Mouse (Mus musculus): ENCODE measurements at regions not wholly inside any gene's neighbourhood (a gene's known extent, or its start where the extent isn't known, plus 50 kb on each side); places are given as distances from the start of the nearest gene placed in this dataset.

GRCm38 (mm10) chr10:12124272-12124671, 744.9 kb downstream of the Utrn start:
- TF ChIP-seq CTCF (IDR thresholded peaks at IDR 0.05): no peak
- DNase-seq: no peak

GRCm38 (mm10) chr10:12129486-12129885, 739.7 kb downstream of the Utrn start:
- no peak for TF ChIP-seq CTCF (IDR thresholded peaks at IDR 0.05)
- Histone ChIP-seq H3K27ac (no peak overlapping the region), H3K4me3 (no peak overlapping the region)
- DNase-seq: no peak
- intact Hi-C loops (cut with DNase I): no loop called here

More at GRCm38 (mm10) chr10:12124272-12124671, 744.9 kb downstream of the Utrn start:
- intact Hi-C loops (cut with DNase I): no loop called here
- Histone ChIP-seq H3K4me3 (no peak overlapping the region), H3K27ac (no peak overlapping the region)

GRCm38 (mm10) chr10:12144691-12145090, 724.5 kb downstream of the Utrn start:
- Histone ChIP-seq H3K4me3 (no peak overlapping the region), H3K27ac (no peak overlapping the region)
- intact Hi-C loops (cut with DNase I): loop anchor here (10.0 kb wide), 1 partner anchor 140 kb away; no protein-coding TSS in a partner anchor
- no peak for TF ChIP-seq CTCF (IDR thresholded peaks at IDR 0.05)
- no peak for DNase-seq

GRCm38 (mm10) chr10:12146942-12147537, 722.1 kb downstream of the Utrn start:
- intact Hi-C loops (cut with DNase I): loop anchor here (10.0 kb wide), 1 partner anchor 142 kb away; no protein-coding TSS in a partner anchor
- Histone ChIP-seq H3K27ac (no peak overlapping the region), H3K4me3 (no peak overlapping the region)
- TF ChIP-seq CTCF (IDR thresholded peaks at IDR 0.05): no peak
- DNase-seq: no peak

- Histone ChIP-seq H3K27ac (no peak overlapping the region), H3K4me3 (no peak overlapping the region)
- intact Hi-C loops (cut with DNase I): no loop called here
- DNase-seq: no peak
- no peak for TF ChIP-seq CTCF (IDR thresholded peaks at IDR 0.05)
Measured at GRCm38 (mm10) chr10:12170243-12170642, 698.9 kb downstream of the Utrn start.

- no peak for TF ChIP-seq CTCF (IDR thresholded peaks at IDR 0.05)
- H3K4me3 ChIP-seq: no peak overlapping the region
- no peak overlapping the region for H3K27ac ChIP-seq
- DNase-seq: no peak
- intact Hi-C loops (cut with DNase I): no loop called here
Measured at GRCm38 (mm10) chr10:12174200-12174818, 694.9 kb downstream of the Utrn start.

GRCm38 (mm10) chr10:12175141-12175540, 694.0 kb downstream of the Utrn start:
- no peak for TF ChIP-seq CTCF (IDR thresholded peaks at IDR 0.05)
- Histone ChIP-seq H3K27ac (no peak overlapping the region), H3K4me3 (no peak overlapping the region)
- intact Hi-C loops (cut with DNase I): no loop called here
- DNase-seq: no peak

GRCm38 (mm10) chr10:12177482-12177881, 691.7 kb downstream of the Utrn start:
- no peak overlapping the region for H3K4me3 ChIP-seq
- H3K27ac ChIP-seq: no peak overlapping the region
- DNase-seq: no peak
- TF ChIP-seq CTCF (IDR thresholded peaks at IDR 0.05): no peak
- intact Hi-C loops (cut with DNase I): no loop called here

GRCm38 (mm10) chr10:12180965-12181364, 688.2 kb downstream of the Utrn start:
- Histone ChIP-seq H3K4me3 (no peak overlapping the region), H3K27ac (no peak overlapping the region)
- no peak for DNase-seq
- intact Hi-C loops (cut with DNase I): no loop called here
- no peak for TF ChIP-seq CTCF (IDR thresholded peaks at IDR 0.05)

- no peak overlapping the region for H3K27ac ChIP-seq
- intact Hi-C loops (cut with DNase I): no loop called here
- H3K4me3 ChIP-seq: no peak overlapping the region
- no peak for DNase-seq
- no peak for TF ChIP-seq CTCF (IDR thresholded peaks at IDR 0.05)
Measured at GRCm38 (mm10) chr10:12186918-12187639, 682.1 kb downstream of the Utrn start.

- H3K27ac ChIP-seq: no peak overlapping the region
- intact Hi-C loops (cut with DNase I): no loop called here
- no peak for TF ChIP-seq CTCF (IDR thresholded peaks at IDR 0.05)
- no peak overlapping the region for H3K4me3 ChIP-seq
- no peak for DNase-seq
Measured at GRCm38 (mm10) chr10:12187669-12188342, 681.4 kb downstream of the Utrn start.

- H3K27ac ChIP-seq: no peak overlapping the region
- intact Hi-C loops (cut with DNase I): no loop called here
- no peak overlapping the region for H3K4me3 ChIP-seq
- no peak for DNase-seq
- TF ChIP-seq CTCF (IDR thresholded peaks at IDR 0.05): no peak
Measured at GRCm38 (mm10) chr10:12190435-12190834, 678.7 kb downstream of the Utrn start.

GRCm38 (mm10) chr10:12207301-12207700, 661.9 kb downstream of the Utrn start:
- Histone ChIP-seq H3K27ac (no peak overlapping the region), H3K4me3 (no peak overlapping the region)
- no peak for DNase-seq
- intact Hi-C loops (cut with DNase I): no loop called here
- TF ChIP-seq CTCF (IDR thresholded peaks at IDR 0.05): no peak
